Mouse (Mus musculus): Measurements from ENCODE around the gene Slitrk1. TPM values are rescaled to one million over a fixed set of nuclear protein-coding genes. Genes with fewer than 3 reads are reported as not detected.

The Slitrk1 gene
- 0.10 TPM in 1 of 2 replicates, not detected in the other for polyA plus RNA-seq (2015; fragmentation: Nextera tagmentation; extraction: Ambion mirVana)

DNA sequence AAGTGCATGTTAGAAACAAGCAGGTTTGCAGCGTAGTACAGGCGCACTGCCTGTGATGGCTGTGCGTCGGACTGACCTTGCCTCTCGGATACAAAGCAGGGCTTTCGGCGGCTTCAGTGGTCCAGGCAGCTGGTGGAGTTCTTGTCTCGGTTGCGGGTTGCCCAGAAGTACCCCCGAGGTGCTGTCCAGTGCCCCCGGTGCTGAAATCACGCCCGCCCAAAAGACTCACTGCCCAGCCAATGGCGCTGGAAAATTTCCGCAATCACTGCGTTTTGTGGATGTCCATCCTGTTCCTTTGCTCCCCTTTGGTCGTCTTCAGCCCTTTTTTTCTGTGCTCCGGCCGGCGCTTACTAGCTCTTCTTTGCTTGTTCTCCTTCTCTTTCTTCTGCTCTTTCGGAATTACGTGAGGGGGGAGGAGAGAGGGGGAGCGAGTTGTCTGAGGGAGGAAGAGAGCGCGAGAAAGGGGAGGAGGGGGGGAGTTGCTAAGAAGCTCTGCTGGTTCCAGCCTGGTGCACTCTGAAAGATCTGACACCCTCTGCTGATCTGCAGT lies at the start of gene Slitrk1:
TSS of gene Slitrk1 (minus strand) at position 445 of the 550 bp plus-strand sequence.
- Histone ChIP-seq H3K27ac (ENCODE audit: low read length) (no peak within 1 kb of the TSS), H3K36me3 (ENCODE audit: control insufficient read depth, insufficient read depth, low read length) (no peaks in the 10 kb centered on the region), H3K4me1 (replicated peaks; ENCODE audit: control insufficient read depth, insufficient read depth, low read length) (peaks cover 9% of the 10 kb centered on the region; the same call in 1 of the 2 replicates), H3K9me3 (ENCODE audit: control insufficient read depth, low read length) (no peaks in the 10 kb centered on the region), H3K4me3 (ENCODE audit: low read length) (peak within 1 kb of the TSS; percentile 42), H3K4me2 (ENCODE audit: low read depth, low read length) (peak within 1 kb of the TSS; percentile 54), H3K9ac (ENCODE audit: low read length) (no peak within 1 kb of the TSS), H3K27me3 (ENCODE audit: control insufficient read depth, insufficient read depth, low read depth, low read length) (peaks cover 34% of the 10 kb centered on the region)
- ATAC-seq (ENCODE audit: low read depth) = peak; percentile 45
- under 1% methylated on average over 25 of the region's 25 CpGs for WGBS

DNA sequence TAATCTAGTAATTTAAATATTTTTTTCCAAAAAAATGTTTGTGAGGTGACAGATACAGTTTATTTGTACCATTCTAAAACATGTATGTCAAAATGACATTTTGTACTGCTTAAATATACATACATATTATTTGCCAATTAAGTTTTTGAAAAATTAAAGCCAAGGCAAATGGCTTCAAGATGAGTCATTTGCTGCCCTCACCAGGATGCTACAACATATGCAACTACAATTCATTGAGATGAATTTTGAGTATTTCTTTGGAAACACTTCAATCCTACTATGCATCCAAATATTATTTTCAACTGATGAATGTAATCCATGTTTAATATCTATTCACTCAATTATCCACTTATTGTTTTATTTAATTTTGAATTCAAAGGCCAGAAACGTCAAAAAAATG lies 21.8 kb upstream of the Slitrk1 start:
- H3K4me2 ChIP-seq (ENCODE audit: low read depth, low read length) = no peak overlapping the region
- no peaks in the 10 kb centered on the region for H3K4me1 ChIP-seq (replicated peaks; ENCODE audit: control insufficient read depth, insufficient read depth, low read length)
- no peak overlapping the region for H3K27ac ChIP-seq (ENCODE audit: low read length)
- ATAC-seq (ENCODE audit: low read depth) = no peak
- no peaks in the 10 kb centered on the region for H3K27me3 ChIP-seq (ENCODE audit: control insufficient read depth, insufficient read depth, low read depth, low read length)
- no peak overlapping the region for H3K9ac ChIP-seq (ENCODE audit: low read length)
- 50% methylated on average over 1 of the region's 1 CpGs for WGBS
- H3K36me3 ChIP-seq (ENCODE audit: control insufficient read depth, insufficient read depth, low read length) = no peaks in the 10 kb centered on the region
- H3K4me3 ChIP-seq (ENCODE audit: low read length) = no peak overlapping the region
- no peaks in the 10 kb centered on the region for H3K9me3 ChIP-seq (ENCODE audit: control insufficient read depth, low read length)

DNA sequence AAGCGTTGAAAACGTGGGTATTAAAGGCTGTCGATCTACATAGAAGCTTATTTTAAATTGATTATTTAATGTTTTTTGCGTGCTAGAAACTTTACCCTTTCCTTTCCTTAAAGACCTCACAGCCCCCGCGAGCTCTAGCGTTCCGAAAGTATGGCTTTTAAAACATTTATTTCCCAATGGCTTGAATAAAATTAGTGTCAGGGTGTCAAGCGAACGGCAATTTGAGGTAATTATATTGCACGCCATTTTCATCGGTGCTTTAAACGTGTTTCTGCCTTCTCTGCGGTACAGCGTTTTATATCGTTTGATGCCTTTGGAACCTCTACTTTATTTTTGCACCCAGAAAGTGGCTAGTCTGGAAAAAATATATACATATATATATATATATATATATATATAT lies 378 bp upstream of the Slitrk1 start:
- Histone ChIP-seq H3K9ac (ENCODE audit: low read length) (no peak overlapping the region), H3K27me3 (ENCODE audit: control insufficient read depth, insufficient read depth, low read depth, low read length) (peaks cover 34% of the 10 kb centered on the region), H3K4me1 (replicated peaks; ENCODE audit: control insufficient read depth, insufficient read depth, low read length) (peaks cover 9% of the 10 kb centered on the region; the same call in 1 of the 2 replicates), H3K4me3 (ENCODE audit: low read length) (peak overlapping the region; percentile 42), H3K9me3 (ENCODE audit: control insufficient read depth, low read length) (no peaks in the 10 kb centered on the region), H3K27ac (ENCODE audit: low read length) (no peak overlapping the region), H3K36me3 (ENCODE audit: control insufficient read depth, insufficient read depth, low read length) (no peaks in the 10 kb centered on the region), H3K4me2 (ENCODE audit: low read depth, low read length) (peak overlapping the region; percentile 54)
- ATAC-seq (ENCODE audit: low read depth) = no peak
- 23% methylated on average over 16 of the region's 16 CpGs for WGBS

DNA sequence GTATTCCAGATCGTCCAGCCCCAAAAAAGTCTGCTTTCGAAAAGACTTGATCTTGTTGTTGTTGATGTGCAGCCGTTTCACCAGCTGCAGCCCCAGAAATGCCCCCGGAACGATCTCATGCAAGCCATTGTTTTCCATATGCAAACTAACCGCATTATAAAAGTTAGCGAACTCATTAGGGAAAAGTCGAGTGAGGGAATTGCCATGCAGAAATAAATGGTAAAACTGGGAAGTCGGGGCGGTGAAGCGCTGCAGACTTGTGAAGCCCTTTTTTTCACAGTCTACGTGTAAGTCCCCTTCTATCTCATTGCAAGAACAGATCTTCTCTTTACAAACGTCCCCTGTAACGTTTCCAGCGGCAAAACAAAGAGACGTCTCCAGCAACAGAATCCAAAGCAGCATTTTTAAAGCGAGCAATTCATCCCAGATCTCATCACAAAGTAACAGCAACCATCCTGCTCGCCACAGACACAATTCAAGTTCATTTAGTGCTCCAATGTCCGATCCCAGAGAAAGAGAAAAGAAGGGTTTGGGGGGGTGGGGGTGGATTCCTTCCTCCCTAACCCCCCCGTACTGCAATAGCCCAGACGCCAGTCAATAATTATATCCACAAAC lies 975 bp downstream of the Slitrk1 start:
- Histone ChIP-seq H3K4me2 (ENCODE audit: low read depth, low read length) (peak overlapping the region; percentile 54), H3K36me3 (ENCODE audit: control insufficient read depth, insufficient read depth, low read length) (no peaks in the 10 kb centered on the region), H3K9ac (ENCODE audit: low read length) (no peak overlapping the region), H3K27ac (ENCODE audit: low read length) (no peak overlapping the region), H3K4me3 (ENCODE audit: low read length) (peak overlapping the region; percentile 42), H3K27me3 (ENCODE audit: control insufficient read depth, insufficient read depth, low read depth, low read length) (peaks cover 34% of the 10 kb centered on the region), H3K9me3 (ENCODE audit: control insufficient read depth, low read length) (no peaks in the 10 kb centered on the region), H3K4me1 (replicated peaks; ENCODE audit: control insufficient read depth, insufficient read depth, low read length) (peaks cover 9% of the 10 kb centered on the region; the same call in 1 of the 2 replicates)
- WGBS = 2% methylated on average over 21 of the region's 21 CpGs
- ATAC-seq (ENCODE audit: low read depth) = no peak

DNA sequence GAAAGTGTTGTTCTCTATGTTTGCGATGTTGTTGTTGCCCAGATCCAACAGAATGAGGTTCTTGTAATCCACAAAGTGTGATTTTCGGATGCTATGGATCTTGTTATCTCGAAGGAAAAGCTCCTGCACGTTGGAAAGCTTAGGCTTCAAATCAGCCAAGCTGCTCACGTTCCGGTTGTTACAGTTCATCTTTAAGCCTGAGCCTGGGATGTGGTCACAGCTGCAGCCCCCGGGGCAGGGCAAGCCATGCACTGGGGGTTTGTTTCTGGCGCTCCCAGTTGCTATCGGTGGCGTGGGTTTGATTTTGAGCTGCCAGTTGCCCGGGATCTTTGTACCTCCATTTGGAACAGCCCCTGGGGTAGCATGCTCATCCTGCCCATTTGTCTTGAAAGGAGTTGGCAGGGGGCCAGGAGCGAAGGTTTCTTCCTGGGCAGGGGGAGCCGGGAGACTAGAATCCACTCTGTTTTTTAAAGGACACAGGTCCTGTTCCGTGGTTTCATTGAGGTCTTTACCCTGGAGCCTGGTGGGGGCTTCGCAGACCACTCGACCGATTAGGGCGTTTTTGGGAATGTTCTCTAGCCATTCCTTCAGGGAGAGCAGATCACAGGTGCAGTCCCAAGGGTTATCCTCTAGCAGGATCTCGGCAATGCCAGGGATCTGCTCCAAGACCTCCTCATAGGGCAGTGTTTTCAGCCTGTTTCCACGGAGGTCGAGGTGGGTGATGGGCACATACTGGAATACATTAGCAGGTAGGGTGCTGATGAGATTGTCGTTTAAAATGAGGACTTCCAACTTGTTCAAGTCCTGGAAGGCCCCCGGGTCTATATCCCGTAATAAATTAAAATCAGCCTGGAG lies 1.7 kb downstream of the Slitrk1 start:
- peak overlapping the region; percentile 54 for H3K4me2 ChIP-seq (ENCODE audit: low read depth, low read length)
- H3K9ac ChIP-seq (ENCODE audit: low read length) = no peak overlapping the region
- H3K27me3 ChIP-seq (ENCODE audit: control insufficient read depth, insufficient read depth, low read depth, low read length) = peaks cover 34% of the 10 kb centered on the region
- ATAC-seq (ENCODE audit: low read depth) = no peak
- 4% methylated on average over 24 of the region's 24 CpGs for WGBS
- H3K9me3 ChIP-seq (ENCODE audit: control insufficient read depth, low read length) = no peaks in the 10 kb centered on the region
- no peak overlapping the region for H3K27ac ChIP-seq (ENCODE audit: low read length)
- H3K36me3 ChIP-seq (ENCODE audit: control insufficient read depth, insufficient read depth, low read length) = no peaks in the 10 kb centered on the region
- peak overlapping the region; percentile 42 for H3K4me3 ChIP-seq (ENCODE audit: low read length)
- H3K4me1 ChIP-seq (replicated peaks; ENCODE audit: control insufficient read depth, insufficient read depth, low read length) = peaks cover 9% of the 10 kb centered on the region; the same call in 1 of the 2 replicates

DNA sequence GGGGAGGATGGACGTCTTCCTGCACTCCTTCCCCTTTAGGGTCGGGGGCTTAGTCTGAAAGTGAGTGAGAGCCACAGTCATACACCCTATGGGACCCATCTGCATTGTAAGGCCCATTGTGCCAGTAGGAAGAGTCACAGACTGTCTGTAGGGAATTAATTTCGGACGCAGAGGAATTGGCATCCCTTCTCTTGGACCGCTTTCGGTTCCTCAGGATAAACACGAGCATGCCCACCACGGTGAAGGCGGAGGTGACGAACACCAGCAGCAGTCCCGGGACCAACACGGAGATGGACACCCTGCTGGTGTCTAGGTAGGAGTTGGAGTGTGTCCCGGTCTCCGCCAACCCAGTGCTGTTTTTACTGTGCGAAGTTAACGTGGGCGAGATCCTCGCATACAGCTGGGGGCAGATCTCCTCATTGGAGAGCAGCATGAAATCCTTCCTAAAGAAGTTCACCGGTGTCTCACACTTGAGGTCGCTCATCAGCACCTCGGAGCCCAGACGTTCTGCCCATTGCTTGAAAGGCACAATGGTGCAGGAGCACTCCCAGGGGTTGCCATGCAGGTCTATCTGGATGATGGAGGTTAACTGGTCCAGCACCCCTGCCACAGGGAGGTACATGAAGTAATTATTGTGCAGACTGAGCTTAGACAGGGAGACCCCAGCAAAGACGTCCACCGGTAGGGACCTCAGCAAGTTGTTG lies 2.7 kb downstream of the Slitrk1 start:
- peaks cover 34% of the 10 kb centered on the region for H3K27me3 ChIP-seq (ENCODE audit: control insufficient read depth, insufficient read depth, low read depth, low read length)
- ATAC-seq (ENCODE audit: low read depth) = peak; percentile 20; the same call in 1 of the 2 replicates
- H3K9ac ChIP-seq (ENCODE audit: low read length) = no peak overlapping the region
- H3K4me2 ChIP-seq (ENCODE audit: low read depth, low read length) = peak overlapping the region; percentile 58
- no peaks in the 10 kb centered on the region for H3K36me3 ChIP-seq (ENCODE audit: control insufficient read depth, insufficient read depth, low read length)
- no peaks in the 10 kb centered on the region for H3K9me3 ChIP-seq (ENCODE audit: control insufficient read depth, low read length)
- H3K4me3 ChIP-seq (ENCODE audit: low read length) = peak overlapping the region; percentile 36
- WGBS = 1% methylated on average over 24 of the region's 24 CpGs
- peaks cover 9% of the 10 kb centered on the region; the same call in 1 of the 2 replicates for H3K4me1 ChIP-seq (replicated peaks; ENCODE audit: control insufficient read depth, insufficient read depth, low read length)
- H3K27ac ChIP-seq (ENCODE audit: low read length) = no peak overlapping the region

DNA sequence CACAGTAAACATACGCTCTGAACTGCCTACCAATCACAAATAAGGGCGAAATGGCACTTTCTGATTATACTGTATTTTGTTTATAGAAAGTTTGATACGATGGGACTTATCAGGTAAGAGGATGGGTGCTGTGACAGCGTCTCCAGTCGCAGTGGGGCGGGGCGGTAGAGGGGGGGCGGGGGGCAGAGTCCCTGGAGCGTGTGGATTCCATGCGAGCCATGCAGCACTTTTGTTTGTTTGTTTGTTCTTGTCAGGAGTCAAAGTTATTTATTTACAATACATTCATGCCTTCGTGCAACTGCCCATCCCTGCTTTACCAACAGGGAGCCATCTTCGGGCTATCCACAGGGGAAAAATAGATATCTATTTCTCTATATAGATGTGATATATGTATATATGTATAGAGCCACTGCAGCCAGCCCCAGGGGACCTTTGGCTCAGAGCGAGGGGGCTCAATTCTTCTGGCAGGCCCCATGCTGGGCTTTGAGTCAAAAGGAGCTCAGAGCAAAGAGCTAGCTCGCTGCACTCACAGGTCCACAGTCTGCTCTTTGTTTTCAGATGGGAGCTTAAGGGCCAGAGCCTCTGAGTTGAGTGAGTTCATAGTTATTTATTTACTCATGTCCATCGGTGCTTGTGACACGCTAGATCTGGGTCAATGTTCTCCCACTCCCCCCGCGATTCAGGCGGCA lies 3.4 kb downstream of the Slitrk1 start:
- WGBS = 3% methylated on average over 19 of the region's 19 CpGs
- H3K4me2 ChIP-seq (ENCODE audit: low read depth, low read length) = peak overlapping the region; percentile 58
- H3K27ac ChIP-seq (ENCODE audit: low read length) = no peak overlapping the region
- no peak overlapping the region for H3K9ac ChIP-seq (ENCODE audit: low read length)
- H3K36me3 ChIP-seq (ENCODE audit: control insufficient read depth, insufficient read depth, low read length) = no peaks in the 10 kb centered on the region
- peak overlapping the region; percentile 36 for H3K4me3 ChIP-seq (ENCODE audit: low read length)
- no peaks in the 10 kb centered on the region for H3K9me3 ChIP-seq (ENCODE audit: control insufficient read depth, low read length)
- peaks cover 9% of the 10 kb centered on the region; the same call in 1 of the 2 replicates for H3K4me1 ChIP-seq (replicated peaks; ENCODE audit: control insufficient read depth, insufficient read depth, low read length)
- ATAC-seq (ENCODE audit: low read depth) = peak; percentile 26; the same call in 1 of the 2 replicates
- H3K27me3 ChIP-seq (ENCODE audit: control insufficient read depth, insufficient read depth, low read depth, low read length) = peaks cover 34% of the 10 kb centered on the region

DNA sequence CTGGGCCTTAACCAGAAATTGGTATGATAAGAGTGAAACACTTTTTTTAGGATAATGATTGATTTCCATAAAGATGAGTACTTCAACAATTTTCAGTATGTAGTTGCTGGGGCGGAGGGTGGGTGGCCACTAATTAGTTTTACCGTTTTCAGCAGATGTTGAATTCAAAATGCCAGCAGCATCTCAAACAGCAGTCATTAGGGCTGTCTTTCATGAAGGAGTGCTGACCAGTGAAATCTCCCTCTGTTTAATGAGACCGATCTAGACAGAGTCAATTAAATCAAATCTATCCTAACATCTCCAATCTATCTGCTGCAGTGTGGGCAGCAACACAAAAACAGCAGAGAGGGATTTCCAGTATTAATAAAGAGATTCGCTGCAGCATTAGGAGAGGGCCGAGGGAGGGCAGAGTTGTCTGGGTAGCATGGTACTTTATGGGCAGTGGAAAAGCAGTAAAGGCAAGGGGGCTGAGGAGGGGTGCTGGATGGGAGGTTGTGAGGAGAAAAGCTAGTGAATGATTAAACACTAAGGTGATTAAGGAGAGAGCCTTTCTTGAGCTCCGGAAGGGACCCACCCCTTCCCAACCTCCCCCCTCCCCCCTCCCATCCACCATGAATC lies 4.5 kb downstream of the Slitrk1 start:
- no peak overlapping the region for H3K4me2 ChIP-seq (ENCODE audit: low read depth, low read length)
- no peaks in the 10 kb centered on the region for H3K36me3 ChIP-seq (ENCODE audit: control insufficient read depth, insufficient read depth, low read length)
- no peaks in the 10 kb centered on the region for H3K9me3 ChIP-seq (ENCODE audit: control insufficient read depth, low read length)
- no peak overlapping the region for H3K4me3 ChIP-seq (ENCODE audit: low read length)
- H3K27me3 ChIP-seq (ENCODE audit: control insufficient read depth, insufficient read depth, low read depth, low read length) = peaks cover 34% of the 10 kb centered on the region
- no peak overlapping the region for H3K9ac ChIP-seq (ENCODE audit: low read length)
- 22% methylated on average over 6 of the region's 6 CpGs for WGBS
- ATAC-seq (ENCODE audit: low read depth) = no peak
- H3K27ac ChIP-seq (ENCODE audit: low read length) = no peak overlapping the region
- peaks cover 9% of the 10 kb centered on the region; the same call in 1 of the 2 replicates for H3K4me1 ChIP-seq (replicated peaks; ENCODE audit: control insufficient read depth, insufficient read depth, low read length)
